Mouse (Mus musculus) liver, embryonic 14 days (tissue): ENCODE data around the gene Gatad1. TPM values are rescaled to one million over a fixed set of nuclear protein-coding genes. Genes with fewer than 3 reads are reported as not detected.

ENCODE experiments used
- polyA plus RNA-seq: library from polyadenylated mRNA; depleted of rRNA; stranded (reverse); fragments of >200 nt; gene quantifications from 2 replicates; pipeline ENCODE4 v1.2.3, GENCODE M21; 2012; rRNA removed

Gatad1 gene
- polyA plus RNA-seq, result 23.7 and 29.0 TPM in 2 replicates

GRCm38 (mm10) chr5:3657085-3657484 is at the start of gene Gatad1:
Gene Gatad1 (minus strand): TSS chr5:3657185.

GRCm38 (mm10) chr5:3650881-3651280 is 6.1 kb downstream of the Gatad1 start, which contains the start of gene Tmbim7:
Gene Tmbim7 (plus strand): TSS chr5:3651181.

GRCm38 (mm10) chr5:3596399-3596766 is 60.6 kb downstream of the Gatad1 start, which contains the start of gene Rbm48:
Gene Rbm48 (minus strand): TSS chr5:3596585.

GRCm38 (mm10) chr5:3595693-3596398 is 61.1 kb downstream of the Gatad1 start, which contains the start of gene Pex1:
Gene Pex1 (plus strand): TSS chr5:3596066.

Other genes starting within 250 kb of the Gatad1 start
- gene Fam133b, start 113.4 kb downstream of the Gatad1 start, polyA plus RNA-seq, result 11.8 and 12.9 TPM in 2 replicates
- gene 1700109H08Rik, start 85.6 kb downstream of the Gatad1 start, polyA plus RNA-seq, result 1.4 and 2.1 TPM in 2 replicates
- 4.0 and 4.6 TPM in 2 replicates for gene Pex1, start 61.1 kb downstream of the Gatad1 start, polyA plus RNA-seq
- 3.4 and 4.1 TPM in 2 replicates for gene Rbm48, start 60.6 kb downstream of the Gatad1 start, polyA plus RNA-seq
- not detected in 2 replicates for gene Tmbim7, start 6.0 kb downstream of the Gatad1 start, polyA plus RNA-seq
- 3.3 and 3.8 TPM in 2 replicates for gene Ankib1, start 145.7 kb upstream of the Gatad1 start, polyA plus RNA-seq
- 13.4 and 15.4 TPM in 2 replicates for gene Krit1, start 146.0 kb upstream of the Gatad1 start, polyA plus RNA-seq
- gene Lrrd1, start 188.0 kb upstream of the Gatad1 start, polyA plus RNA-seq, result 0.01 TPM in 2 replicates
- gene Mterf1a, start 236.7 kb upstream of the Gatad1 start, polyA plus RNA-seq, result 4.1 and 4.2 TPM in 2 replicates